Mouse (Mus musculus) liver, embryonic 14.5 days (tissue): ENCODE measurements around the gene Crls1.

Source experiments
- CTCF ChIP-seq: IDR thresholded peaks from 2 replicates; pipeline ENCODE4 v1.5.1; 2016; ENCODE audit warnings: antibody characterized with exemption, low read depth, control low read depth
- EP300 ChIP-seq: IDR thresholded peaks from 2 replicates; pipeline ENCODE4 v1.6.1; 2016; ENCODE audit warnings: antibody characterized with exemption, low read depth

GRCm38 (mm10) chr2:132914785-132915184, 68.3 kb downstream of the Crls1 start:
- TF ChIP-seq CTCF (no peak), EP300 (no peak)
